Mouse (Mus musculus) liver, adult (tissue): ENCODE measurements at regions not wholly inside any gene's neighbourhood (a gene's known extent, or its start where the extent isn't known, plus 50 kb on each side); places are given as distances from the start of the nearest gene placed in this dataset.

ENCODE experiments used
- GATA4 ChIP-seq: IDR thresholded peaks from 2 replicates; pipeline ENCODE4 v1.6.1; 2014; ENCODE audit warnings: mild to moderate bottlenecking, low read length; ENCODE audit not compliant: insufficient replicate concordance

- no peak for TF ChIP-seq GATA4
These were observed 175.4 kb upstream of the Dapk1 start for GRCm38 (mm10) chr13:60426192-60426840.

GRCm38 (mm10) chr13:60427077-60427476 is 174.7 kb upstream of the Dapk1 start:
- TF ChIP-seq GATA4, result no peak

- TF ChIP-seq GATA4, result no peak
These were observed 173.9 kb upstream of the Dapk1 start for GRCm38 (mm10) chr13:60427755-60428385.

DNA sequence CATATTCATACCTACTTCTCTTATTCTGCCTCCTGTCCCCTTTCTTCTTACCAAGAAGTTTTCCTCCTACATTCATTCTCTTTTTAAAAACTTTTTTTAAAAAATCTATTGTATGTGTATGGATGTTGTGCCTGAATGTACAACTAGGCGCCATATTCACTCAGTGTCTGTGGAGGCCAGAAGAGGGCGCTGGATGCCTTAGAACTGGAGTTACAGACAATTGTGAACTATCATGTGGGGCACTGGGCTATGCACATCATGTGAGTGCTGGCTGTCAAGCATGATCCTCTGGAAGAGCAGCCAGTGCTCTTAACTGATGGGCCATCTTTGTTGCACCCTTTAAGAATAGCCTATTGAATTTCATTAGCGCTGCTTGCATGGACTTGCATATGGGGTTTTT is 172.6 kb upstream of the Dapk1 start:
- TF ChIP-seq GATA4, result no peak

DNA sequence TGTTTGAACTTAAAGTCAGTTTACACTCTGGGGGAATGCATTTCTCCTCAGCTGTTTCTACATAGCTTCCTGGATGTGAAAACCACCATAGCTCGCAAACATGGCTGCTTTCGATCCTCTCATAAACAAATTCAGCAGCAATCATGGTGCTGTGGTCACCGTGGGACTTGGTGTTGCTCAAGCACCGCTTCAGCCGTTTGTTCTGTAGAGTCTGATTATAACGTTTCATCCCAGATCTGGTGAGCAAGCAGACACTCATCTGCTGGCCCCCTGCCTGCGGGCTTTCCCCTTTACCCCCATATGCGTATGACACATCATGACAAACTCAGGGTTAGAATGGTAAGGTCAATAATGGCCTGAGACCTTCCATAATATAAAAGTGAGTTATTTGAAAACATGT is 170.3 kb upstream of the Dapk1 start:
- no peak for TF ChIP-seq GATA4

GRCm38 (mm10) chr13:60434221-60435210 is 167.2 kb upstream of the Dapk1 start:
- no peak for TF ChIP-seq GATA4

GRCm38 (mm10) chr13:60435333-60435732 is 166.4 kb upstream of the Dapk1 start:
- TF ChIP-seq GATA4, result no peak

- TF ChIP-seq GATA4, result no peak
These were observed 163.6 kb upstream of the Dapk1 start for GRCm38 (mm10) chr13:60438177-60438576.

GRCm38 (mm10) chr13:60440586-60440985 is 161.2 kb upstream of the Dapk1 start:
- TF ChIP-seq GATA4, result no peak

DNA sequence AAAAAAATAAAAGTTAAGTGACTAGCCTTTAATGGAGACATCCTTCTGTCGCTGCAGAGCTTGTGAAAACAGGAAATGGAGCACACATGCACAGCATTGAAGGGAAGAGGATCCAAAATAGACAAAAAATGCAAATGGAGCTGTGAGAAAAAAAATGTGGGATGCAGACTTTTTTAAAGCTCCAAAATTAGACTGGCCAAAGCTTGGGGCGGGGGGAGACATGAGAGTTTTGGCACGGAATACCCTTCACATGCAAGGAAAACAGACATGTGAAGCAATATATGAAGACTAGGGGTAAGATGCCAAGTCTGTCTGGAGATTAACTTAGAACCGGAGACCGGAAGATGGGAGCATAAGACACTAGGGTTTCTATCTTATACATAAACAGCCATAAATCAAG is 156.6 kb upstream of the Dapk1 start:
- TF ChIP-seq GATA4, result no peak

DNA sequence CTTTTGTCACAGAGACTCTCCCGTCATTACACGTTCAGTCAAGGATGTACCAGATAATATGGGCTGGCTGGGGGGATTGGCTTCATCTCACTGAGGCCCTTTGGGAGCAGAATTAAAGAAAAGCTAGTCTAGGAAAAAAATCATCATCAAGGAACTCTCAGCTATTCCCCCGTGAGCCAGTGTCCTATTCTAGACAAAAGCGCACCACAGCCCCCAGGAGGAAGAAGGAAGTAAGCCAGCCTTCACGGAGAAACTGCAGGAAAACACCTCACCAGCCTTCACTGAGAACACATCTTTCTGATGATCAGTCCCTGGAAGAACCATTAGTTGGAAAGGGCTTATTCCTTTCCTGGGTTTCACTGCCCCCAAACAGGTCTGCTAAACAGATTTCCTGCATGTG is 154.8 kb upstream of the Dapk1 start:
- TF ChIP-seq GATA4, result no peak

GRCm38 (mm10) chr13:60450721-60451506 is 150.8 kb upstream of the Dapk1 start:
- no peak for TF ChIP-seq GATA4

- no peak for TF ChIP-seq GATA4
These were observed 147.8 kb upstream of the Dapk1 start for GRCm38 (mm10) chr13:60453821-60454483.

GRCm38 (mm10) chr13:60455033-60455619 is 146.6 kb upstream of the Dapk1 start:
- no peak for TF ChIP-seq GATA4
